Mouse (Mus musculus) 3134 (cell line): ENCODE results near the gene Mtap.

Source experiments
- DNase-seq: peaks from one replicate; pipeline ENCODE4 v3.0.0-alpha.2; 2011; ENCODE audit warnings: low spot score; ENCODE audit not compliant: insufficient read length; ENCODE audit errors: extremely low read depth

Mtap gene

GRCm38 (mm10) chr4:89136356-89136755 lies 566 bp upstream of the Mtap start:
- DNase-seq = no peak

GRCm38 (mm10) chr4:89137542-89138360 lies 829 bp downstream of the Mtap start:
- DNase-seq = no peak

- DNase-seq = no peak
Measured at GRCm38 (mm10) chr4:89138361-89138651, 1.4 kb downstream of the Mtap start.

- DNase-seq = peak; percentile 63
Measured at GRCm38 (mm10) chr4:89140832-89141231, 3.9 kb downstream of the Mtap start.

- DNase-seq = peak; percentile 49
Measured at GRCm38 (mm10) chr4:89145409-89145808, 8.5 kb downstream of the Mtap start.

GRCm38 (mm10) chr4:89146291-89146690 lies 9.4 kb downstream of the Mtap start:
- no peak for DNase-seq

GRCm38 (mm10) chr4:89149261-89149660 lies 12.3 kb downstream of the Mtap start:
- DNase-seq = peak; percentile 66

- no peak for DNase-seq
Measured at GRCm38 (mm10) chr4:89161389-89161788, 24.5 kb downstream of the Mtap start.

- DNase-seq = no peak
Measured at GRCm38 (mm10) chr4:89162496-89162895, 25.6 kb downstream of the Mtap start.

GRCm38 (mm10) chr4:89163613-89164012 lies 26.7 kb downstream of the Mtap start:
- no peak for DNase-seq

- DNase-seq = no peak
Measured at GRCm38 (mm10) chr4:89164681-89165080, 27.8 kb downstream of the Mtap start.

GRCm38 (mm10) chr4:89168877-89169276 lies 32.0 kb downstream of the Mtap start:
- no peak for DNase-seq

GRCm38 (mm10) chr4:89169739-89170138 lies 32.8 kb downstream of the Mtap start:
- peak; percentile 63 for DNase-seq

- DNase-seq = no peak
Measured at GRCm38 (mm10) chr4:89170931-89171330, 34.0 kb downstream of the Mtap start.

- no peak for DNase-seq
Measured at GRCm38 (mm10) chr4:89172873-89173605, 36.1 kb downstream of the Mtap start.

GRCm38 (mm10) chr4:89177514-89178307 lies 40.8 kb downstream of the Mtap start:
- DNase-seq = no peak

GRCm38 (mm10) chr4:89180121-89180520 lies 43.2 kb downstream of the Mtap start:
- no peak for DNase-seq

GRCm38 (mm10) chr4:89181656-89182055 lies 44.7 kb downstream of the Mtap start:
- no peak for DNase-seq

GRCm38 (mm10) chr4:89182486-89182885 lies 45.6 kb downstream of the Mtap start:
- no peak for DNase-seq

- no peak for DNase-seq
Measured at GRCm38 (mm10) chr4:89195481-89195880, 58.6 kb downstream of the Mtap start.

- DNase-seq = no peak
Measured at GRCm38 (mm10) chr4:89197128-89197527, 60.2 kb downstream of the Mtap start.
